Mouse (Mus musculus) thymus, adult 2 months (tissue): ENCODE data around the gene Dnph1. TPM values are rescaled to one million over a fixed set of nuclear protein-coding genes. Genes with fewer than 3 reads are reported as not detected.

Experiments used
- DNase-seq: peaks from one replicate; pipeline ENCODE4 v3.0.0; 2021
- H3K27ac ChIP-seq: fragments of 200-500 bp; 2 replicates; pipeline ENCODE4 v1.5.1; 2012; ENCODE audit warnings: low read length, control low read depth; ENCODE audit not compliant: control insufficient read depth, insufficient read depth
- H3K27me3 ChIP-seq: fragments of 200-500 bp; 2 replicates; pipeline ENCODE4 v1.6.1; 2012; ENCODE audit warnings: mild to moderate bottlenecking, low read length, moderate library complexity, mixed read lengths; ENCODE audit not compliant: control insufficient read depth, insufficient read depth
- H3K36me3 ChIP-seq: fragments of 200-500 bp; 2 replicates; pipeline ENCODE4 v1.6.1; 2012; ENCODE audit warnings: mild to moderate bottlenecking, low read length, moderate library complexity; ENCODE audit not compliant: control insufficient read depth, insufficient read depth
- H3K4me1 ChIP-seq: fragments of 200-500 bp; replicated peaks from 2 replicates; pipeline ENCODE4 v1.6.1; 2012; ENCODE audit warnings: low read length; ENCODE audit not compliant: control insufficient read depth, insufficient read depth
- H3K4me3 ChIP-seq: fragments of 200-500 bp; 2 replicates; pipeline ENCODE4 v1.5.1; 2012; ENCODE audit warnings: mild to moderate bottlenecking, low read length, control low read depth, moderate library complexity; ENCODE audit not compliant: control insufficient read depth, insufficient read depth
- CTCF ChIP-seq: fragments of 200-500 bp; IDR thresholded peaks from 2 replicates; pipeline ENCODE4 v1.5.1; 2012; ENCODE audit warnings: mild to moderate bottlenecking, control low read depth, low read length, moderate library complexity, borderline replicate concordance; ENCODE audit not compliant: control insufficient read depth, poor library complexity, insufficient read depth; ENCODE audit errors: extremely low read depth
- POLR2A ChIP-seq: fragments of 200-500 bp; IDR thresholded peaks from 2 replicates; pipeline ENCODE4 v1.6.1; 2012; ENCODE audit warnings: mild to moderate bottlenecking, low read length, control low read depth, moderate library complexity; ENCODE audit not compliant: control insufficient read depth, poor library complexity, insufficient read depth; ENCODE audit errors: extremely low read depth
- WGBS: fragments of 180-500 bp; shearing (Covaris S2); methylation state at CpG from one replicate; pipeline ENCODE4 v1.1.7; 2018; 5-methylcytosine and 5-hydroxymethylcytosine counted together
- polyA plus RNA-seq: library from polyadenylated mRNA; depleted of rRNA; stranded (reverse); fragments of >200 nt; gene quantifications from 2 replicates; pipeline ENCODE4 v1.2.3, GENCODE M21; 2012

Gene Dnph1
- polyA plus RNA-seq, 1 experiment = 14.0 TPM

- 13% methylated on average over 10 of the region's 10 CpGs for WGBS
- Histone ChIP-seq H3K4me3 (no peak overlapping the region), H3K4me1 (peaks cover 7% of the 10 kb centered on the region; the same call in 1 of the 2 replicates), H3K36me3 (no peaks in the 10 kb centered on the region), H3K27me3 (peaks cover 27% of the 10 kb centered on the region; the same call in 1 of the 2 replicates), H3K27ac (no peak overlapping the region)
- no peak for TF ChIP-seq POLR2A
- TF ChIP-seq CTCF = peak; percentile 31; the same call in 1 of the 2 replicates
- peak; percentile 58 for DNase-seq
These were observed 38.7 kb upstream of the Dnph1 start for GRCm38 (mm10) chr17:46457791-46458190.

GRCm38 (mm10) chr17:46458439-46458838, 38.1 kb upstream of the Dnph1 start:
- no peak overlapping the region for H3K4me3 ChIP-seq
- peaks cover 20% of the 10 kb centered on the region; the same call in 1 of the 2 replicates for H3K27me3 ChIP-seq
- no peak overlapping the region for H3K27ac ChIP-seq
- no peak for DNase-seq
- H3K36me3 ChIP-seq = no peaks in the 10 kb centered on the region
- peaks cover 7% of the 10 kb centered on the region; the same call in 1 of the 2 replicates for H3K4me1 ChIP-seq
- WGBS = 51% methylated on average over 3 of the region's 3 CpGs
- TF ChIP-seq POLR2A = no peak
- TF ChIP-seq CTCF = no peak

GRCm38 (mm10) chr17:46460673-46461072, 35.8 kb upstream of the Dnph1 start:
- Histone ChIP-seq H3K4me3 (no peak overlapping the region), H3K36me3 (no peaks in the 10 kb centered on the region), H3K27me3 (peaks cover 10% of the 10 kb centered on the region; the same call in 1 of the 2 replicates), H3K4me1 (peaks cover 7% of the 10 kb centered on the region; the same call in 1 of the 2 replicates), H3K27ac (no peak overlapping the region)
- WGBS = 1% methylated on average over 32 of the region's 32 CpGs
- peak; percentile 23 for DNase-seq
- TF ChIP-seq CTCF (no peak), POLR2A (no peak)

GRCm38 (mm10) chr17:46461347-46461746, 35.2 kb upstream of the Dnph1 start:
- Histone ChIP-seq H3K27me3 (peaks cover 10% of the 10 kb centered on the region; the same call in 1 of the 2 replicates), H3K4me3 (no peak overlapping the region), H3K27ac (no peak overlapping the region), H3K4me1 (peaks cover 7% of the 10 kb centered on the region; the same call in 1 of the 2 replicates), H3K36me3 (no peaks in the 10 kb centered on the region)
- TF ChIP-seq POLR2A (no peak), CTCF (no peak)
- WGBS = 12% methylated on average over 8 of the region's 8 CpGs
- DNase-seq = no peak

- Histone ChIP-seq H3K27me3 (peaks cover 10% of the 10 kb centered on the region; the same call in 1 of the 2 replicates), H3K36me3 (no peaks in the 10 kb centered on the region), H3K4me1 (peaks cover 7% of the 10 kb centered on the region; the same call in 1 of the 2 replicates), H3K27ac (no peak overlapping the region), H3K4me3 (no peak overlapping the region)
- TF ChIP-seq POLR2A = no peak
- WGBS = 90% methylated on average over 5 of the region's 5 CpGs
- no peak for DNase-seq
These were observed 34.3 kb upstream of the Dnph1 start for GRCm38 (mm10) chr17:46462226-46462625.

GRCm38 (mm10) chr17:46467830-46468229, 28.7 kb upstream of the Dnph1 start:
- WGBS = 91% methylated on average over 9 of the region's 9 CpGs
- Histone ChIP-seq H3K36me3 (no peaks in the 10 kb centered on the region), H3K4me3 (no peak overlapping the region), H3K27me3 (no peaks in the 10 kb centered on the region), H3K4me1 (no peaks in the 10 kb centered on the region), H3K27ac (no peak overlapping the region)
- TF ChIP-seq POLR2A = no peak
- no peak for TF ChIP-seq CTCF
- DNase-seq = no peak

- peak; percentile 55 for DNase-seq
- H3K4me1 ChIP-seq = peaks cover 14% of the 10 kb centered on the region
- no peak overlapping the region for H3K27ac ChIP-seq
- no peaks in the 10 kb centered on the region; the same call in 1 of the 2 replicates for H3K27me3 ChIP-seq
- no peaks in the 10 kb centered on the region for H3K36me3 ChIP-seq
- WGBS = 57% methylated on average over 8 of the region's 8 CpGs
- TF ChIP-seq POLR2A (no peak), CTCF (no peak)
- H3K4me3 ChIP-seq = no peak overlapping the region
These were observed 19.9 kb upstream of the Dnph1 start for GRCm38 (mm10) chr17:46476601-46477000.
